Mouse (Mus musculus) granulocyte monocyte progenitor cell, adult 5-6 weeks (primary cell): ENCODE measurements around the gene Vmn2r113. TPM values are rescaled to one million over a fixed set of nuclear protein-coding genes. Genes with fewer than 3 reads are reported as not detected.
"Not testable (repeated sequence)": the region's sequence is repeated elsewhere in the genome, so short reads cannot be mapped to it uniquely, and the experiment has no call there.

Experiments
- ATAC-seq: replicated peaks from 2 replicates; pipeline ENCODE4 v1.8.0; 2016; ENCODE audit warnings: mild to moderate bottlenecking, moderate TSS enrichment, inconsistent platforms; ENCODE audit not compliant: poor library complexity, severe bottlenecking
- total RNA-seq, 2 experiments: library from RNA; stranded (forward) in 1 of 2; stranded (reverse) in 1 of 2; fragments of 200-712, 200-1000 nt in 1 of 2; fragments of >200 nt in 1 of 2; fragmentation: Nextera tagmentation in 1 of 2; gene quantifications; 2 replicates each; pipeline ENCODE4 v1.2.3; 2014 to 2017

Gene Vmn2r113
- total RNA-seq (2014; fragmentation: Nextera tagmentation) (not detected in 2 replicates), total RNA-seq (2017) (under 0.01 TPM in 1 of 2 replicates, not detected in the other)

DNA sequence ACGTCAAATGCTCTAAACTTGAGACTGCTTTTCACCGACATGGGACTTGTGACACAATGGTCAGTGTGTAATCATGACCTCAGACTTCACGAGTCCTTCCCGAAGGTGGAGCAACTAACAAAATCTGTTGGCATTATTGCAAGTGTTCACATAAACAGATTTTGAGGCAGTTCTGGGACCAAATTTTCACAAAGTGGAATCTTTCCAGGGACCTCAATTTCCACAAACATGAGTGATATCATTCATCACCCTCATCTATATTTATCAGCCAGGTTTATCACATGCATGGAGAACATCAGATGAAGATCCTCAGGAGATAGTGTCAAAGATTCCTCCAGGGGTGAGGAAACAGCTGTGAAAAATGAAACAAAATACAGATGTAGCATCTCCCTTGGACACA is at the start of gene Vmn2r113:
Gene Vmn2r113 (plus strand): TSS at position 301 of the 400 bp plus-strand sequence.
- not testable (repeated sequence) for ATAC-seq

Other genes with a start within 250 kb of the Vmn2r113 start
- gene Zfp945, start 75.8 kb upstream of the Vmn2r113 start, total RNA-seq (2014; fragmentation: Nextera tagmentation) = 12.6 and 13.9 TPM in 2 replicates
- 7.1 and 13.3 TPM in 2 replicates for gene Zfp945, start 75.8 kb upstream of the Vmn2r113 start, total RNA-seq (2017)
- not detected in 2 replicates for gene Vmn2r-ps130, start 118.2 kb downstream of the Vmn2r113 start, total RNA-seq (2014; fragmentation: Nextera tagmentation)
- not detected in 2 replicates for gene Vmn2r-ps130, start 118.2 kb downstream of the Vmn2r113 start, total RNA-seq (2017)